Mouse (Mus musculus) Patski (cell line): Measurements from ENCODE around the gene Usp5. TPM values are rescaled to one million over a fixed set of nuclear protein-coding genes. Genes with fewer than 3 reads are reported as not detected.
"Not testable (repeated sequence)": the region's sequence is repeated elsewhere in the genome, so short reads cannot be mapped to it uniquely, and the experiment has no call there.

Experiments used
- ATAC-seq: fragments of 100-300 bp; one replicate; pipeline ENCODE4 v1.8.0; 2021
- CTCF ChIA-PET: fragments of 350-600 bp; sonication (Branson Sonifier 250); formaldehyde crosslinking; loops from one replicate; lab custom pipeline; 2022; ENCODE audit warnings: inconsistent platforms; lab: Charles Lee
- POLR2A ChIA-PET: fragments of 350-600 bp; sonication (Branson Sonifier 250); formaldehyde crosslinking; loops from one replicate; lab custom pipeline; 2022; ENCODE audit warnings: antibody characterized with exemption, inconsistent platforms; lab: Charles Lee
- DNase-seq: peaks from one replicate; pipeline ENCODE4 v3.0.0-alpha.2; 2011; ENCODE audit warnings: low read depth, low spot score
- H3K27me3 ChIP-seq: fragments of 371-371 bp; one replicate; pipeline ENCODE4 v1.5.1; 2021
- CTCF ChIP-seq: fragments of 100-300 bp; IDR thresholded peaks from one replicate; pipeline ENCODE4 v1.5.1; 2021
- in situ Hi-C: fragments of 300-500 bp; cut with MboI; formaldehyde crosslinking; loops from 3 replicates; pipeline ENCODE4 v1.11.1; 2018; ENCODE audit warnings: low pct_unique_long_range_greater_than_20kb, mixed read lengths
- polyA plus RNA-seq: library from polyadenylated mRNA; unstranded; gene quantifications from one replicate; pipeline ENCODE4 v1.2.3, GENCODE M21; 2021

Usp5 gene
- polyA plus RNA-seq, 1 experiment from 2014 or later: 130 TPM

GRCm38 (mm10) chr6:124813496-124813895, 15.8 kb downstream of the Usp5 start:
- DNase-seq (no peak), ATAC-seq (no peak)
- H3K27me3 ChIP-seq: no peaks in the 10 kb centered on the region
- POLR2A ChIA-PET: interaction anchor here (0.6 to 6.4 kb wide), 5 partner anchors 8 to 157 kb away, joined by 3 to 27 read pairs (median 4); partner anchors contain the start of genes Cdca3 and Usp5
- in situ Hi-C loops: no loop called here
- CTCF ChIA-PET: interaction anchor here (0.9 kb wide), 1 partner anchor 9 kb away, joined by 3 read pairs; no protein-coding TSS in a partner anchor
- TF ChIP-seq CTCF: no peak

- DNase-seq: no peak
- H3K27me3 ChIP-seq: no peaks in the 10 kb centered on the region
- ChIA-PET POLR2A (interaction anchor here (1.3 to 6.4 kb wide), 3 partner anchors 11 to 117 kb away, joined by 3 to 27 read pairs (median 6); partner anchors contain the start of genes Cdca3 and Usp5), CTCF (no interaction called here)
- TF ChIP-seq CTCF: no peak
- no peak for ATAC-seq
- in situ Hi-C loops: no loop called here
Measured at GRCm38 (mm10) chr6:124812848-124813247, 16.4 kb downstream of the Usp5 start.

GRCm38 (mm10) chr6:124811701-124812560, 17.4 kb downstream of the Usp5 start:
- TF ChIP-seq CTCF: no peak
- no peak for DNase-seq
- POLR2A ChIA-PET: interaction anchor here (1.3 to 6.4 kb wide), 7 partner anchors 10 to 123 kb away, joined by 3 to 27 read pairs (median 3); partner anchors contain the start of genes Cdca3 and Usp5
- no peak for ATAC-seq
- no peaks in the 10 kb centered on the region for H3K27me3 ChIP-seq
- in situ Hi-C loops: no loop called here
- CTCF ChIA-PET: interaction anchor here (0.6 to 1.4 kb wide), 2 partner anchors 16 to 19 kb away, joined by 3 to 5 read pairs; no protein-coding TSS in a partner anchor

- CTCF ChIA-PET: interaction anchor here (1.2 to 1.4 kb wide), 2 partner anchors 15 to 52 kb away, joined by 3 to 5 read pairs; no protein-coding TSS in a partner anchor
- H3K27me3 ChIP-seq: no peaks in the 10 kb centered on the region
Measured at GRCm38 (mm10) chr6:124811403-124811665, 17.9 kb downstream of the Usp5 start.

GRCm38 (mm10) chr6:124810566-124811402, 18.5 kb downstream of the Usp5 start:
- DNase-seq, in situ Hi-C loops, ATAC-seq, H3K27me3 ChIP-seq: not testable (repeated sequence)
- CTCF ChIA-PET: interaction anchor here (1.2 to 1.8 kb wide), 3 partner anchors 15 to 52 kb away, joined by 3 to 5 read pairs (median 4); no protein-coding TSS in a partner anchor
- POLR2A ChIA-PET: interaction anchor here (1.4 to 6.4 kb wide), 5 partner anchors 11 to 124 kb away, joined by 3 to 27 read pairs (median 3); partner anchors contain the start of genes Cdca3 and Usp5

More at GRCm38 (mm10) chr6:124811403-124811665, 17.9 kb downstream of the Usp5 start:
- POLR2A ChIA-PET: interaction anchor here (1.3 to 6.4 kb wide), 6 partner anchors 10 to 124 kb away, joined by 3 to 27 read pairs (median 3); partner anchors contain the start of genes Cdca3 and Usp5
- TF ChIP-seq CTCF: no peak
- DNase-seq (no peak), ATAC-seq (no peak)
- in situ Hi-C loops: no loop called here

GRCm38 (mm10) chr6:124809775-124810538, 19.3 kb downstream of the Usp5 start:
- CTCF ChIA-PET: interaction anchor here (0.8 to 1.8 kb wide), 7 partner anchors 10 to 67 kb away, joined by 3 to 4 read pairs (median 3); no protein-coding TSS in a partner anchor
- in situ Hi-C loops: no loop called here
- ATAC-seq: no peak
- no peak for TF ChIP-seq CTCF
- no peaks in the 10 kb centered on the region for H3K27me3 ChIP-seq
- POLR2A ChIA-PET: interaction anchor here (0.9 to 6.4 kb wide), 4 partner anchors 19 to 65 kb away, joined by 3 to 27 read pairs (median 4); partner anchors contain the start of genes Cdca3 and Usp5
- DNase-seq: no peak

- no peak for TF ChIP-seq CTCF
- ATAC-seq (peak; percentile 24), DNase-seq (no peak)
- POLR2A ChIA-PET: interaction anchor here (0.7 to 6.4 kb wide), 7 partner anchors 13 to 64 kb away, joined by 3 to 27 read pairs (median 4); partner anchors contain the start of genes Cdca3 and Usp5
- CTCF ChIA-PET: interaction anchor here (0.8 to 1.8 kb wide), 6 partner anchors 11 to 66 kb away, joined by 3 to 4 read pairs (median 4); no protein-coding TSS in a partner anchor
- in situ Hi-C loops: no loop called here
- H3K27me3 ChIP-seq: no peaks in the 10 kb centered on the region
Measured at GRCm38 (mm10) chr6:124809052-124809774, 20.1 kb downstream of the Usp5 start.

GRCm38 (mm10) chr6:124808358-124809012, 20.8 kb downstream of the Usp5 start, which contains the start of gene Spsb2:
Gene Spsb2, plus strand, starts transcription at chr6:124808661.
- peak; percentile 60 for ATAC-seq
- ChIA-PET CTCF (interaction anchor here (0.9 to 1.8 kb wide), 4 partner anchors 14 to 38 kb away, joined by 3 to 4 read pairs (median 4); no protein-coding TSS in a partner anchor), POLR2A (interaction anchor here (0.7 to 6.4 kb wide), 10 partner anchors 14 to 63 kb away, joined by 3 to 27 read pairs (median 3); partner anchors contain the start of genes Cdca3 and Usp5)
- no peak for DNase-seq
- H3K27me3 ChIP-seq: no peaks in the 10 kb centered on the region
- no peak for TF ChIP-seq CTCF
- in situ Hi-C loops: no loop called here
